Mouse (Mus musculus): Measurements from ENCODE around the gene Smg8. TPM values are rescaled to one million over a fixed set of nuclear protein-coding genes. Genes with fewer than 3 reads are reported as not detected.

The Smg8 gene
- total RNA-seq, 2 experiments from 2014 or later: 11.2 to 11.3 TPM

DNA sequence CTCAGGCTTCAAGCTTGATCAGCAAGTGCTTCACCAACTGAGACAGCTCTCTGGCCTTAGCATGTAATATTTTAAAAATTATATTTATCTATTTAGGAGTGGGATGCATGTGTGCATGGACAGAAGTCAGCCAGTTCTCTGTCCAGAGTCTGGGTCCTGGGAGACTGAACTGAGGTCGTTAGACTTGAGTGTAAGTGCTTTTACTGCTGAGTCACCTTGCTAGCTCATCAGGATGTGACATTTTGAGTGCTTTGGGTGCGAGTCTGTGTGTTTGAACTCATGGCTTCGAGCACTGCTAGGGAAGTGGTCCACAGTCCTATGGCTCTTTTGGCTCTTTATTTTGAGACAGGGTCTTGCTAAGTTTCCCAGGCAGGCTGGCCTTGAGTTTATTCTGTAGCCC, 43.5 kb downstream of the Smg8 start:
- DNase-seq: no peak

DNA sequence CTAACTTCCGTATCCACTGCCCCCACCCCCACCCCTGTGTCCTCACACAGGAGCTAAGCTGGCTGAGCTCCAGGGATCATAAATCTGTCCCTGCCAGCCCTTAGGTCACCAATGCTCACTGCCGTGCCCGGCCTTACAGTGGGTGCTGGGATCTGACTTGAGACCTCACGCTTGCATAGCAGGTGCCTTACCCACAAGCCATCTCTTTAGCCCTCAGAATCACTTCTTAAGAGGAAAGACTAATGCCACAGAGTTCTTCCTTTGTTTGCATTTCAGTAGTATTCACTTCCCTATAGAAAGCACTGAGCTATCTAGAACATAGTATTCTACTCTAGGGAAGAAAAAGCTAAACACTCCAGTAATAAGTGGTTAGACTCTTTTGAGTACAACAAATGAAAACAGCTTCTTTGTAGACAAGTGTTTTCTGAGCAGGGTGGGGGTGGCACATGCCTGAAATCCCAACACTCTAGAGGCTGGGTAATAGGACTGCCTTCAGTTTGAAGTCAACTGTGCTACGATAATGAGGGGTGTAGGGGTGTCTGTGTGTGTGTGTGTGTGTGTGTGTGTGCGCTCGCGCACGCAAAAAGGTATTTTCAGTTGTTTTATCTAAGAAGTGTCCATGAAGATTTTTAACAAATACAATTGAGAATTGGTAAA, 47.1 kb downstream of the Smg8 start:
- no peak for DNase-seq

DNA sequence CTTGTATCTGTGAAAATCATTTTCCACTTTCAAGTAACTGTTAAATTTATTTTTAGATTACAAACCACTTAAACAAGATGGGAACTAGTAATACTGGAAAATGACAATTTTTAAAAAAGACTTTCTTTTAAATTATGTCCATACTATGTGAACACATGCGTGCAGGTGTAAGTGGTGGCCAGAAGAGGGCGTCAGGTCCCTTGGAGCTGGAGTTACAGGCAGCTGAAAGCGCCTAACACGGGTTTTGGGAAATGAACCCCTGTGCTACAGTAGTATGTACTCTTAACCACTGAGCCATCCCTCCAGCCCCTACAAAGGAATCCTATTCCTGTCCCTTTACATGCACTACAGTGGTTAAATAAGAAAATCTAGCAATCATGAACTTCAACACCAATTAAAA, 50.4 kb downstream of the Smg8 start:
- DNase-seq: no peak

GRCm38 (mm10) chr11:87028212-87028611, 58.4 kb downstream of the Smg8 start:
- DNase-seq: no peak

Small RNA genes within 50 kb of the gene (microRNA-seq; reads per million reads assigned to microRNA genes)
- gene Mir301: 541 to 3,502 reads per million in 2 experiments

Other genes with a start within 250 kb of the Smg8 start
- gene Ypel2, start 93.1 kb downstream of the Smg8 start, total RNA-seq (2021): 10 to 100 TPM; 18.9 to 22.7 TPM
- 10 to 100 TPM; 11.5 to 13.6 TPM for gene Gdpd1, start 12.7 kb downstream of the Smg8 start, total RNA-seq (2021)
- 10 to 100 TPM; 10.0 TPM for gene Prr11, start 21.9 kb upstream of the Smg8 start, total RNA-seq (2021)
- 10 to 100 TPM; 40.2 to 42.6 TPM for gene Ska2, start 22.5 kb upstream of the Smg8 start, total RNA-seq (2021)
- 10 to 100 TPM; 16.7 to 18.9 TPM for gene Trim37, start 40.3 kb upstream of the Smg8 start, total RNA-seq (2021)

Data from heart, postnatal 4 days (tissue).